Mouse (Mus musculus) heart, postnatal 0 days (tissue): ENCODE results near the gene Tmem176b. TPM values are rescaled to one million over a fixed set of nuclear protein-coding genes. Genes with fewer than 3 reads are reported as not detected.

Experiments used
- ATAC-seq: fragments of 200-750 bp; cut with Nextera tagmentation; 2 replicates; pipeline ENCODE4 v1.8.0; 2017; ENCODE audit warnings: low read depth, moderate number of reproducible peaks, moderate library complexity; ENCODE audit not compliant: insufficient read depth
- DNase-seq: peaks from one replicate; pipeline ENCODE4 v3.0.0-alpha.2; 2016; ENCODE audit warnings: low spot score
- H3K27ac ChIP-seq: fragments of 300-500 bp; sonication (generic); 2 replicates; pipeline ENCODE4 v1.5.1; 2014; ENCODE audit warnings: low read depth, mild to moderate bottlenecking
- H3K27me3 ChIP-seq: fragments of 300-500 bp; sonication (generic); 2 replicates; pipeline ENCODE4 v1.6.1; 2014; ENCODE audit warnings: low read length, mixed read lengths; ENCODE audit not compliant: control insufficient read depth, insufficient read depth
- H3K36me3 ChIP-seq: fragments of 300-500 bp; sonication (generic); replicated peaks from 2 replicates; pipeline ENCODE4 v1.6.1; 2014; ENCODE audit warnings: low read length, mixed read lengths; ENCODE audit not compliant: control insufficient read depth, insufficient read depth
- H3K4me1 ChIP-seq: fragments of 300-500 bp; sonication (generic); 2 replicates; pipeline ENCODE4 v1.6.1; 2014; ENCODE audit warnings: antibody characterized with exemption; ENCODE audit not compliant: control insufficient read depth, insufficient read depth
- H3K4me2 ChIP-seq: fragments of 300-500 bp; sonication (generic); 2 replicates; pipeline ENCODE4 v1.6.1; 2014; ENCODE audit warnings: low read depth, mild to moderate bottlenecking, low read length, moderate library complexity
- H3K4me3 ChIP-seq: fragments of 300-500 bp; sonication (generic); 2 replicates; pipeline ENCODE4 v1.5.1; 2014; ENCODE audit warnings: low read depth, low read length
- H3K9ac ChIP-seq: fragments of 300-500 bp; sonication (generic); replicated peaks from 2 replicates; pipeline ENCODE4 v1.6.1; 2014; ENCODE audit warnings: low read depth, low read length, mixed read lengths
- H3K9me3 ChIP-seq: fragments of 300-500 bp; sonication (generic); replicated peaks from 2 replicates; pipeline ENCODE4 v1.6.1; 2016; ENCODE audit warnings: low read length; ENCODE audit not compliant: control insufficient read depth
- CTCF ChIP-seq: IDR thresholded peaks from 2 replicates; pipeline ENCODE4 v1.5.1; 2016; ENCODE audit warnings: antibody characterized with exemption, control low read depth, low read depth
- EP300 ChIP-seq: IDR thresholded peaks from 2 replicates; pipeline ENCODE4 v1.6.1; 2016; ENCODE audit warnings: antibody characterized with exemption, low read depth
- WGBS: fragments of 180-500 bp; shearing (Covaris S2); extraction: QIAGEN DNeasy Blood & Tissue Kit; methylation state at CpG from one replicate; pipeline ENCODE4 v1.1.7; 2014; 5-methylcytosine and 5-hydroxymethylcytosine counted together
- polyA plus RNA-seq: library from polyadenylated mRNA; unstranded; fragments of >200 nt; fragmentation: Nextera tagmentation; extraction: Ambion mirVana; gene quantifications from 2 replicates; pipeline ENCODE4 v1.2.1, GENCODE M21; 2015
- total RNA-seq: library from RNA; depleted of rRNA; stranded (reverse); fragments of >200 nt; gene quantifications from 2 replicates; pipeline ENCODE4 v1.2.3, GENCODE M21; 2014; ENCODE audit warnings: low replicate concordance; rRNA removed

Gene Tmem176b
- total and polyA plus RNA-seq, 2 experiments from 2014 or later, result 93.9 to 168 TPM

DNA sequence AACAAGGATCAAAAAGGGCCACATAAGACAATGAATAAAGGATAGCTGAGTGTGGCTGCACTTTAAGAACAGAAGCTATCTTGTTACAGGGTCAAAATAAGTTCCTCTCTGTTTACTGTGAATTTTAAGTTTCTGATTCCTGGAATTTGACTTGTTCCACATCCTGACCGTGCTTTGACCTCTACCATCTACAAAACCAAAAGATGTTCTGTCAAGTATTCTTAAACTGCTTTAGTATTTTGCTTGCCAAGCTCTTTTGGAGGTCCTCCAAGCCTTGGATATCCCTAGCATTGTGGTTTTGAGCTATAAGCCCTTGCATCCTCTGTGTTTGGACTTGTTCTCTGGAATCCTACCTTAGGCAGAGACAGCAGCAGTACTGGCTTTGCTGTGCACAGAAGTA is 56.1 kb downstream of the Tmem176b start:
- TF ChIP-seq CTCF (no peak), EP300 (no peak)
- no peak overlapping the region for H3K4me2 ChIP-seq

DNA sequence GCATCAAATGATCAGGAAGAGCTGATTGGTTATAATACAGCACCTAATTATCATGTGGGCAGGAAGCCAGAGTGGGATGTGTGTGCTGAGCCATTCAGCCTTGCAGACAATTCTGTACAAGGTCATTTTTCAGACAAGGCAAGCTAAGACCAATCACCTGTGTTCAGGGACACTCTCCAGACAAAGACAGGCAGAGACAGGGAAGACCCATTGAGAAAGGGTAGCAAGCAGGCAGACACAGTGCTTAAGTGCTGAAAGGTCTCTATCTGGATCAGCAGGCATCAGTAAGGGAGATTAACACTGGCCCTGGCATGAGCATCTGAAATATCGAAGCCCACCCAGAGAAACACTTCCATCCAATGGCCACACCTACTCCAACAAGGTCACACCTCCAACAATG is 56.9 kb downstream of the Tmem176b start:
- no peak overlapping the region for H3K4me2 ChIP-seq
- TF ChIP-seq CTCF (no peak), EP300 (no peak)
- H3K9me3 ChIP-seq, result no peaks in the 10 kb centered on the region
- no peaks in the 10 kb centered on the region; the same call in 1 of the 2 replicates for H3K4me1 ChIP-seq
- no peak overlapping the region for H3K9ac ChIP-seq
- DNase-seq (no peak), ATAC-seq (no peak)
- WGBS, result 82% methylated on average over 1 of the region's 1 CpGs
- no peak overlapping the region for H3K4me3 ChIP-seq
- no peaks in the 10 kb centered on the region for H3K27me3 ChIP-seq
- no peak overlapping the region; the same call in 1 of the 2 replicates for H3K27ac ChIP-seq
- no peaks in the 10 kb centered on the region for H3K36me3 ChIP-seq

More for the DNA sequence above, 56.1 kb downstream of the Tmem176b start:
- Histone ChIP-seq H3K4me3 (no peak overlapping the region), H3K27ac (no peak overlapping the region; the same call in 1 of the 2 replicates), H3K9ac (no peak overlapping the region), H3K36me3 (no peaks in the 10 kb centered on the region), H3K9me3 (no peaks in the 10 kb centered on the region), H3K27me3 (no peaks in the 10 kb centered on the region), H3K4me1 (no peaks in the 10 kb centered on the region; the same call in 1 of the 2 replicates)
- ATAC-seq (peak; percentile 24; the same call in 1 of the 2 replicates), DNase-seq (peak; percentile 41)
- WGBS, result 47% methylated on average over 1 of the region's 1 CpGs

Other genes starting within 250 kb of the Tmem176b start
- gene Repin1, start 247.6 kb downstream of the Tmem176b start, total RNA-seq, result 49.7 and 50.3 TPM in 2 replicates
- gene Repin1, start 247.6 kb downstream of the Tmem176b start, polyA plus RNA-seq, result 16.6 and 17.5 TPM in 2 replicates
- gene Gm44965, start 247.6 kb downstream of the Tmem176b start, total RNA-seq, result not detected in 2 replicates
- gene Gm44965, start 247.6 kb downstream of the Tmem176b start, polyA plus RNA-seq, result not detected in 2 replicates
- 4.0 and 5.1 TPM in 2 replicates for gene Zfp775, start 239.4 kb downstream of the Tmem176b start, total RNA-seq
- 5.7 and 7.6 TPM in 2 replicates for gene Zfp775, start 239.4 kb downstream of the Tmem176b start, polyA plus RNA-seq
- gene AI854703, start 214.7 kb downstream of the Tmem176b start, total RNA-seq, result 0.38 TPM in 1 of 2 replicates, not detected in the other
- 0.73 and 0.87 TPM in 2 replicates for gene AI854703, start 214.7 kb downstream of the Tmem176b start, polyA plus RNA-seq
- gene Gimap8, start 194.3 kb downstream of the Tmem176b start, total RNA-seq, result 0.15 and 3.2 TPM in 2 replicates
- gene Gimap8, start 194.3 kb downstream of the Tmem176b start, polyA plus RNA-seq, result 2.6 and 2.7 TPM in 2 replicates
- gene Gimap9, start 165.4 kb downstream of the Tmem176b start, total RNA-seq, result 1.8 and 4.6 TPM in 2 replicates
- gene Gimap9, start 165.4 kb downstream of the Tmem176b start, polyA plus RNA-seq, result 4.7 and 5.7 TPM in 2 replicates
- gene Gimap4, start 156.9 kb downstream of the Tmem176b start, total RNA-seq, result 23.0 and 27.1 TPM in 2 replicates
- 37.4 and 43.8 TPM in 2 replicates for gene Gimap4, start 156.9 kb downstream of the Tmem176b start, polyA plus RNA-seq
- gene Gimap6, start 133.3 kb downstream of the Tmem176b start, total RNA-seq, result 38.5 and 39.3 TPM in 2 replicates
- 40.4 and 41.1 TPM in 2 replicates for gene Gimap6, start 133.3 kb downstream of the Tmem176b start, polyA plus RNA-seq
- not detected in 2 replicates for gene Gm28053, start 122.9 kb downstream of the Tmem176b start, total RNA-seq
- gene Gm28053, start 122.9 kb downstream of the Tmem176b start, polyA plus RNA-seq, result 3.0 and 4.1 TPM in 2 replicates
- not detected in 2 replicates for gene Gimap7, start 122.9 kb downstream of the Tmem176b start, total RNA-seq
- not detected in 2 replicates for gene Gimap7, start 122.9 kb downstream of the Tmem176b start, polyA plus RNA-seq
- gene Gimap1, start 102.4 kb downstream of the Tmem176b start, total RNA-seq, result 14.5 and 19.7 TPM in 2 replicates
- 22.7 and 23.1 TPM in 2 replicates for gene Gimap1, start 102.4 kb downstream of the Tmem176b start, polyA plus RNA-seq
- 8.4 and 46.7 TPM in 2 replicates for gene Gimap5, start 95.3 kb downstream of the Tmem176b start, total RNA-seq
- gene Gimap5, start 95.3 kb downstream of the Tmem176b start, polyA plus RNA-seq, result 8.4 and 12.2 TPM in 2 replicates
- gene Gimap3, start 70.6 kb downstream of the Tmem176b start, total RNA-seq, result not detected in 2 replicates
- 0.08 TPM in 1 of 2 replicates, not detected in the other for gene Gimap3, start 70.6 kb downstream of the Tmem176b start, polyA plus RNA-seq
- 54.2 and 61.1 TPM in 2 replicates for gene Tmem176a, start 577 bp downstream of the Tmem176b start, total RNA-seq
- 53.4 and 58.2 TPM in 2 replicates for gene Tmem176a, start 577 bp downstream of the Tmem176b start, polyA plus RNA-seq
- gene Aoc1, start 31.4 kb upstream of the Tmem176b start, total RNA-seq, result 0.99 TPM in 1 of 2 replicates, not detected in the other
- gene Aoc1, start 31.4 kb upstream of the Tmem176b start, polyA plus RNA-seq, result 0.26 TPM in 1 of 2 replicates, not detected in the other
- not detected in 2 replicates for gene 1600015I10Rik, start 88.4 kb upstream of the Tmem176b start, total RNA-seq
- gene 1600015I10Rik, start 88.4 kb upstream of the Tmem176b start, polyA plus RNA-seq, result 0.07 and 0.08 TPM in 2 replicates
- gene Doxl2, start 133.5 kb upstream of the Tmem176b start, total RNA-seq, result not detected in 2 replicates
- not detected in 2 replicates for gene Doxl2, start 133.5 kb upstream of the Tmem176b start, polyA plus RNA-seq
- not detected in 2 replicates for gene Svs1, start 145.4 kb upstream of the Tmem176b start, total RNA-seq
- not detected in 2 replicates for gene Svs1, start 145.4 kb upstream of the Tmem176b start, polyA plus RNA-seq
- gene Gpnmb, start 195.1 kb upstream of the Tmem176b start, total RNA-seq, result 5.1 and 13.7 TPM in 2 replicates
- 4.0 and 7.2 TPM in 2 replicates for gene Gpnmb, start 195.1 kb upstream of the Tmem176b start, polyA plus RNA-seq
- gene Malsu1, start 232.3 kb upstream of the Tmem176b start, total RNA-seq, result 20.0 and 35.3 TPM in 2 replicates
- 97.6 and 105 TPM in 2 replicates for gene Malsu1, start 232.3 kb upstream of the Tmem176b start, polyA plus RNA-seq